Mouse (Mus musculus) liver, embryonic 12.5 days (tissue): ENCODE measurements around the gene Tsc22d4. TPM values are rescaled to one million over a fixed set of nuclear protein-coding genes. Genes with fewer than 3 reads are reported as not detected.
"Not testable (repeated sequence)": the region's sequence is repeated elsewhere in the genome, so short reads cannot be mapped to it uniquely, and the experiment has no call there.

Source experiments
- ATAC-seq: fragments of 200-750 bp; cut with Nextera tagmentation; 2 replicates; pipeline ENCODE4 v1.8.0; 2017; ENCODE audit warnings: moderate number of reproducible peaks, mild to moderate bottlenecking, moderate library complexity
- H3K27ac ChIP-seq: fragments of 300-500 bp; sonication (generic); 2 replicates; pipeline ENCODE4 v1.5.1; 2016; ENCODE audit warnings: mild to moderate bottlenecking
- H3K27me3 ChIP-seq: fragments of 300-500 bp; sonication (generic); replicated peaks from 2 replicates; pipeline ENCODE4 v1.6.1; 2016; ENCODE audit warnings: mild to moderate bottlenecking, moderate library complexity
- H3K36me3 ChIP-seq: fragments of 300-500 bp; sonication (generic); 2 replicates; pipeline ENCODE4 v1.6.1; 2016; ENCODE audit warnings: mild to moderate bottlenecking, moderate library complexity
- H3K4me1 ChIP-seq: fragments of 300-500 bp; sonication (generic); 2 replicates; pipeline ENCODE4 v1.6.1; 2016
- H3K4me2 ChIP-seq: fragments of 300-500 bp; sonication (generic); 2 replicates; pipeline ENCODE4 v1.6.1; 2016; ENCODE audit warnings: mild to moderate bottlenecking, moderate library complexity
- H3K4me3 ChIP-seq: fragments of 300-500 bp; sonication (generic); 2 replicates; pipeline ENCODE4 v1.5.1; 2016; ENCODE audit warnings: mild to moderate bottlenecking, moderate library complexity
- H3K9ac ChIP-seq: fragments of 300-500 bp; sonication (generic); 2 replicates; pipeline ENCODE4 v1.6.1; 2016; ENCODE audit warnings: mild to moderate bottlenecking, moderate library complexity
- H3K9me3 ChIP-seq: fragments of 300-500 bp; sonication (generic); replicated peaks from 2 replicates; pipeline ENCODE4 v1.6.1; 2016; ENCODE audit warnings: mild to moderate bottlenecking, moderate library complexity
- WGBS: fragments of 180-500 bp; shearing (Covaris S2); methylation state at CpG from one replicate; pipeline ENCODE4 v1.1.7; 2016; ENCODE audit not compliant: insufficient replicate concordance; 5-methylcytosine and 5-hydroxymethylcytosine counted together
- polyA plus RNA-seq: library from polyadenylated mRNA; unstranded; fragments of >200 nt; fragmentation: Nextera tagmentation; extraction: Ambion mirVana; gene quantifications from 2 replicates; pipeline ENCODE4 v1.2.1, GENCODE M21; 2016

Tsc22d4 gene
- polyA plus RNA-seq: 96.0 and 99.2 TPM in 2 replicates

- Histone ChIP-seq H3K9ac (peak within 1 kb of the TSS; percentile 96), H3K9me3 (no peaks in the 10 kb centered on the region), H3K4me2 (peak within 1 kb of the TSS; percentile 93), H3K27ac (peak within 1 kb of the TSS; percentile 99), H3K4me3 (peak within 1 kb of the TSS; percentile 83), H3K27me3 (no peaks in the 10 kb centered on the region; the same call in 1 of the 2 replicates), H3K4me1 (peaks cover 69% of the 10 kb centered on the region), H3K36me3 (peaks cover 12% of the 10 kb centered on the region)
- peak; percentile 76 for ATAC-seq
- 5% methylated on average over 28 of the region's 28 CpGs for WGBS
Measured at GRCm38 (mm10) chr5:137745214-137746171, at the start of gene Tsc22d4. Tsc22d4 (plus strand) TSS chr5:137745730.

GRCm38 (mm10) chr5:137695930-137696329 is 49.6 kb upstream of the Tsc22d4 start:
- no peak overlapping the region for H3K4me2 ChIP-seq
- H3K4me1 ChIP-seq: peaks cover 32% of the 10 kb centered on the region
- no peaks in the 10 kb centered on the region for H3K36me3 ChIP-seq
- no peaks in the 10 kb centered on the region for H3K9me3 ChIP-seq
- 41% methylated on average over 4 of the region's 4 CpGs for WGBS
- H3K27me3 ChIP-seq: no peaks in the 10 kb centered on the region
- no peak overlapping the region for H3K27ac ChIP-seq
- no peak overlapping the region for H3K4me3 ChIP-seq
- H3K9ac ChIP-seq: no peak overlapping the region
- ATAC-seq: no peak

GRCm38 (mm10) chr5:137699080-137699479 is 46.5 kb upstream of the Tsc22d4 start:
- no peak for ATAC-seq
- 69% methylated on average over 3 of the region's 3 CpGs for WGBS
- no peak overlapping the region for H3K4me2 ChIP-seq
- H3K9ac ChIP-seq: no peak overlapping the region
- no peaks in the 10 kb centered on the region for H3K27me3 ChIP-seq
- H3K36me3 ChIP-seq: no peaks in the 10 kb centered on the region
- peaks cover 32% of the 10 kb centered on the region for H3K4me1 ChIP-seq
- H3K4me3 ChIP-seq: no peak overlapping the region
- H3K9me3 ChIP-seq: no peaks in the 10 kb centered on the region
- H3K27ac ChIP-seq: no peak overlapping the region

- peak; percentile 87 for ATAC-seq
- no peaks in the 10 kb centered on the region for H3K36me3 ChIP-seq
- no peak overlapping the region for H3K4me3 ChIP-seq
- peak overlapping the region; percentile 22; the same call in 1 of the 2 replicates for H3K27ac ChIP-seq
- H3K9me3 ChIP-seq: no peaks in the 10 kb centered on the region
- WGBS: 19% methylated on average over 2 of the region's 2 CpGs
- H3K4me1 ChIP-seq: peaks cover 34% of the 10 kb centered on the region
- 0 out of 2 replicates have a peak overlapping the region, but pooled peaks have one; percentile 1 for H3K4me2 ChIP-seq
- no peak overlapping the region for H3K9ac ChIP-seq
- no peaks in the 10 kb centered on the region for H3K27me3 ChIP-seq
Measured at GRCm38 (mm10) chr5:137699850-137700249, 45.7 kb upstream of the Tsc22d4 start.

GRCm38 (mm10) chr5:137705242-137705641 is 40.3 kb upstream of the Tsc22d4 start:
- no peak for ATAC-seq
- Histone ChIP-seq H3K36me3 (no peaks in the 10 kb centered on the region), H3K9me3 (no peaks in the 10 kb centered on the region), H3K27ac (peak overlapping the region; percentile 60; the same call in 1 of the 2 replicates), H3K27me3 (no peaks in the 10 kb centered on the region; the same call in 1 of the 2 replicates), H3K9ac (no peak overlapping the region; the same call in 1 of the 2 replicates), H3K4me1 (peaks cover 23% of the 10 kb centered on the region), H3K4me3 (no peak overlapping the region), H3K4me2 (0 out of 2 replicates have a peak overlapping the region, but pooled peaks have one; percentile 25)
- 32% methylated on average over 6 of the region's 6 CpGs for WGBS

DNA sequence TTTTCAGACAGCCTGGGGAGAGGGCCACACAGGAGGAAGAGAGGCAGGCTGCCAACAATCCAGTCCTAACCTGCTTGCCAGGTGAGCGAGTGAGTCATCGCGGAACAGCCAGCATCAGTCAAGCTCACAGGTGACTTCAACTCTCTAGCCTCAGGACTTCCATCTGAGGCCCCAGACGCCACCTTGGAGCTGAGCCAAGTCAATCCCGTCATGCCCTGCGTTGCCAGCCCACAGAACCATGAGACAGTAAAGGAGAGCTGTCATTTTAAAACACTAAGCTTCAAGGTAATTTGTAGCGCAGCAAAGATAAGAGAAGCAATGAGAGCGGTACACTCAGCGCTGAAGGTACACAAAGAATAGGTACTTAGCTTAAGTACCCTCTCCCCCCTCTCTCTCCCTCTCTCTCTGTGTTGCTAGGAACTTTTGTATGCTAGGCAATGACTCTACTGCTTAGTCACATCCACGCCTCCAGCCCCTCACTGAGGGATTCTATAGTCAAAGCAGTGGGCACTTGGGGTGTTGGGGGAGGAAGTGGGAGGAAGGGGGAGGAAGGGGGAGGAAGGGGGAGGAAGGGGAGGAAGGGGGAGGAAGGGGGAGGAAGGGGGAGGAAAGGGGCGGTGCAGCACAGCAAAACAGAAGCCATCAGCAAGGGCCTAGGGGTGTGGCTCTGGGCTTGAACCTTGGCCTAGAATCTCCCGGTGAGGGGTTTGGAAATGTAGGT is 38.5 kb upstream of the Tsc22d4 start:
- H3K27me3 ChIP-seq: no peaks in the 10 kb centered on the region; the same call in 1 of the 2 replicates
- no peak overlapping the region for H3K4me3 ChIP-seq
- no peaks in the 10 kb centered on the region for H3K36me3 ChIP-seq
- no peak overlapping the region for H3K4me2 ChIP-seq
- no peaks in the 10 kb centered on the region for H3K9me3 ChIP-seq
- WGBS: 59% methylated on average over 12 of the region's 12 CpGs
- peak; percentile 44 for ATAC-seq
- peak overlapping the region; percentile 3; the same call in 1 of the 2 replicates for H3K27ac ChIP-seq
- H3K4me1 ChIP-seq: peaks cover 17% of the 10 kb centered on the region
- no peak overlapping the region; the same call in 1 of the 2 replicates for H3K9ac ChIP-seq

GRCm38 (mm10) chr5:137713454-137713853 is 32.1 kb upstream of the Tsc22d4 start:
- no peak overlapping the region for H3K27ac ChIP-seq
- ATAC-seq: no peak
- 73% methylated on average over 5 of the region's 5 CpGs for WGBS

GRCm38 (mm10) chr5:137715685-137716084 is 29.8 kb upstream of the Tsc22d4 start:
- 69% methylated on average over 8 of the region's 8 CpGs for WGBS
- peaks cover 12% of the 10 kb centered on the region for H3K27me3 ChIP-seq
- peaks cover 27% of the 10 kb centered on the region for H3K4me1 ChIP-seq
- no peak for ATAC-seq
- H3K9me3 ChIP-seq: no peaks in the 10 kb centered on the region
- no peak overlapping the region for H3K4me3 ChIP-seq
- H3K9ac ChIP-seq: no peak overlapping the region
- H3K4me2 ChIP-seq: no peak overlapping the region
- H3K36me3 ChIP-seq: no peaks in the 10 kb centered on the region
- H3K27ac ChIP-seq: no peak overlapping the region

More at GRCm38 (mm10) chr5:137713454-137713853, 32.1 kb upstream of the Tsc22d4 start:
- no peaks in the 10 kb centered on the region for H3K36me3 ChIP-seq
- H3K9me3 ChIP-seq: no peaks in the 10 kb centered on the region
- no peak overlapping the region for H3K4me3 ChIP-seq
- H3K4me2 ChIP-seq: no peak overlapping the region
- peaks cover 12% of the 10 kb centered on the region for H3K27me3 ChIP-seq
- H3K4me1 ChIP-seq: peaks cover 8% of the 10 kb centered on the region
- H3K9ac ChIP-seq: no peak overlapping the region

- Histone ChIP-seq H3K4me3 (no peak overlapping the region), H3K27ac (0 out of 2 replicates have a peak overlapping the region, but pooled peaks have one; percentile 14), H3K27me3 (peaks cover 27% of the 10 kb centered on the region), H3K4me2 (peak overlapping the region; percentile 9; the same call in 1 of the 2 replicates), H3K4me1 (peaks cover 33% of the 10 kb centered on the region), H3K36me3 (no peaks in the 10 kb centered on the region), H3K9me3 (no peaks in the 10 kb centered on the region), H3K9ac (no peak overlapping the region)
- no peak for ATAC-seq
- 44% methylated on average over 8 of the region's 8 CpGs for WGBS
Measured at GRCm38 (mm10) chr5:137718020-137718790, 27.3 kb upstream of the Tsc22d4 start.

DNA sequence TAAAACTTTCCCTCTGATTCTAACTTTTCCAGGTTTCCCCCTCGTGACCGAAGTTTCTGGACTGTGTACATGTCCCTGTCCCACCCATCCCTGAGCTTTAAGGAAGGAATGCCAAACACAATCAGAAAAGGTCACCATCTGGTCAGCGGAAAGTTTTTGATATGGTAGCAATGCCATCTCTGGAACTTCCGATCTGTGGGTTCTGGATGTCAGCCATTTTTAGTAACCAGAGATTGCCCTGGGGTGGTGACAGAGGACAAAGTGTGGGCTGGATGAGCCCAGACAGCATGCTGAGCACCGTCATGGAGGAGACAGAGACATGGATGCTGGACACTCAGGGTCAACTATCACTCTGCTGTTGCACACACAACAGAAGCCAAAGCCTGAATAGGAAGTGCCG is 26.4 kb upstream of the Tsc22d4 start:
- Histone ChIP-seq H3K4me1 (peaks cover 33% of the 10 kb centered on the region), H3K27me3 (peaks cover 29% of the 10 kb centered on the region), H3K36me3 (no peaks in the 10 kb centered on the region), H3K9me3 (no peaks in the 10 kb centered on the region), H3K27ac (0 out of 2 replicates have a peak overlapping the region, but pooled peaks have one; percentile 27), H3K4me2 (peak overlapping the region; percentile 9), H3K9ac (no peak overlapping the region), H3K4me3 (no peak overlapping the region)
- WGBS: 62% methylated on average over 6 of the region's 6 CpGs
- no peak for ATAC-seq

DNA sequence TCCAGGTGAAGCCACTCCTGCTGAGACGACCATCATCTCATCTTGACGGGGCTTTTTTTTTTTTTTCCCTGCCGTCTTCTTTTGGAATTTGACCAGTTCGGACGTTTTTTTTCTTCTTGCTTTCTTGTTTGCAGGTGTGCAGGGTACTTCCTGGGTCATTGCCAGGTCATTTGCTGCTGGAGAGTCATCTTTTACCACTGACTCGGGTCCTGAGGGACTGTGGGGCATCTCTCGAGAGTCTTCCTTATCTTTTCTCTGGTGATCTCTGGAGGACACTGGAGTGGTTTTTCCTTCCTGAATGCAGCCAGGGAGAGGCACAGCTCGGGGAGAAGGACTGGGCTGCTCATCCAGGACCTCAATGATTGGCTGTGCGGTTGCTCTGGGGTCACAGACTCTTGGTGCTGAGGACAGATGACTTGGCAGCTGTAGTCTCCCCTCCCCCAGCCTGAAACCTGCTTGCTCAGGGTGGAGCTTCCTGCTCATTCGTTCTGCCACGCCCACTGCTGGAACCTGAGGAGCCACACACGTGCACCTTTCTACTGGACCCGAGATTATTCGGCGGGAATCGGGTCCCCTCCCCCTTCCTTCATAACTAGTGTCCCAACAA is 24.9 kb upstream of the Tsc22d4 start:
- H3K9ac ChIP-seq: peak overlapping the region; percentile 39; the same call in 1 of the 2 replicates
- peak; percentile 79 for ATAC-seq

More for the DNA sequence above, 24.9 kb upstream of the Tsc22d4 start:
- peaks cover 33% of the 10 kb centered on the region for H3K4me1 ChIP-seq
- not testable (repeated sequence) for H3K27ac ChIP-seq, H3K36me3 ChIP-seq, H3K9me3 ChIP-seq
- H3K27me3 ChIP-seq: peaks cover 24% of the 10 kb centered on the region
- 11% methylated on average over 11 of the region's 16 CpGs for WGBS
- peak overlapping the region; percentile 70 for H3K4me2 ChIP-seq
- H3K4me3 ChIP-seq: peak overlapping the region; percentile 43
